Mouse (Mus musculus) kidney, postnatal 14 days (tissue): ENCODE measurements around the gene Stk25.

Experiments
- DNase-seq: peaks from one replicate; pipeline ENCODE4 v3.0.0; 2022; ENCODE audit warnings: mixed read lengths

Stk25 gene

GRCm38 (mm10) chr1:93668791-93669548 lies 10.5 kb upstream of the Stk25 start:
- peak; percentile 92 for DNase-seq

- DNase-seq, result peak; percentile 56
These were observed 9.4 kb upstream of the Stk25 start for GRCm38 (mm10) chr1:93667760-93668400.

GRCm38 (mm10) chr1:93657025-93657360 lies 1.5 kb downstream of the Stk25 start:
- DNase-seq, result no peak

GRCm38 (mm10) chr1:93656325-93657024 lies 2.0 kb downstream of the Stk25 start:
- no peak for DNase-seq

GRCm38 (mm10) chr1:93654798-93655197 lies 3.7 kb downstream of the Stk25 start:
- DNase-seq, result no peak

GRCm38 (mm10) chr1:93654275-93654674 lies 4.2 kb downstream of the Stk25 start:
- no peak for DNase-seq

- no peak for DNase-seq
These were observed 8.8 kb downstream of the Stk25 start for GRCm38 (mm10) chr1:93649604-93650172.

GRCm38 (mm10) chr1:93642692-93643091 lies 15.8 kb downstream of the Stk25 start:
- no peak for DNase-seq

GRCm38 (mm10) chr1:93641978-93642377 lies 16.5 kb downstream of the Stk25 start:
- DNase-seq, result no peak

GRCm38 (mm10) chr1:93636211-93636897 lies 22.1 kb downstream of the Stk25 start:
- no peak for DNase-seq

GRCm38 (mm10) chr1:93635580-93636192 lies 22.8 kb downstream of the Stk25 start:
- DNase-seq, result peak; percentile 99

- peak; percentile 74 for DNase-seq
These were observed 23.3 kb downstream of the Stk25 start for GRCm38 (mm10) chr1:93635091-93635579.

- peak; percentile 80 for DNase-seq
These were observed 24.0 kb downstream of the Stk25 start for GRCm38 (mm10) chr1:93634481-93634891.

- no peak for DNase-seq
These were observed 25.7 kb downstream of the Stk25 start for GRCm38 (mm10) chr1:93632723-93633122.

- DNase-seq, result no peak
These were observed 27.7 kb downstream of the Stk25 start for GRCm38 (mm10) chr1:93630796-93631195.

GRCm38 (mm10) chr1:93624502-93624901 lies 34.0 kb downstream of the Stk25 start:
- no peak for DNase-seq

- no peak for DNase-seq
These were observed 39.5 kb downstream of the Stk25 start for GRCm38 (mm10) chr1:93618948-93619347.

GRCm38 (mm10) chr1:93618059-93618748 lies 40.3 kb downstream of the Stk25 start:
- DNase-seq, result peak; percentile 32

- DNase-seq, result no peak
These were observed 48.7 kb downstream of the Stk25 start for GRCm38 (mm10) chr1:93609762-93610161.

- no peak for DNase-seq
These were observed 49.7 kb downstream of the Stk25 start for GRCm38 (mm10) chr1:93608696-93609245.
